Mouse (Mus musculus): ENCODE results near the gene Dus3l.
A peak's percentile ranks its signal among the peaks of the same experiment; 100 is the strongest.

Dus3l gene

GRCm38 (mm10) chr17:56792588-56792987 lies 28.0 kb downstream of the Dus3l start:
- DNase-seq, result no peak

- DNase-seq, result no peak
Measured at GRCm38 (mm10) chr17:56793614-56794319, 29.2 kb downstream of the Dus3l start.

DNA sequence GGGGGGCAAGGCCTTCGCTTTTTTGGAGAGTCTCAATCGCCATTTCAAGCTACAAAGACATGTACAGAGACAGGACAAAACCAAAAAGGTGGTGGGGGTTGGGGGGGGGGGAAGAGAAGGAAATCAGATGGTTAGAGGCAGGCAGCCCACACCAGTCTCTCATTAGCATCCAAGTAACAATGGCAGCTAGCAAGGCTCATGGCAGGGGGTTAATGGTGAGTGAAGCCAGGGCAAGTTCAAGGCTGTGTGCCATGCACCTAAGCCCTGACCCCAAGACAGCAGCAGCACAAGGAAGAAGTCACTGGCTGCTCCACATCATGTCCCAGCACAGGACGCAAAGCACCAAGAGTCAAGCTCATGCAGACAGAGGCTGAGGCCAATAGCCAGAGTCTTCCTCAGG lies 34.7 kb downstream of the Dus3l start:
- no peak for DNase-seq

DNA sequence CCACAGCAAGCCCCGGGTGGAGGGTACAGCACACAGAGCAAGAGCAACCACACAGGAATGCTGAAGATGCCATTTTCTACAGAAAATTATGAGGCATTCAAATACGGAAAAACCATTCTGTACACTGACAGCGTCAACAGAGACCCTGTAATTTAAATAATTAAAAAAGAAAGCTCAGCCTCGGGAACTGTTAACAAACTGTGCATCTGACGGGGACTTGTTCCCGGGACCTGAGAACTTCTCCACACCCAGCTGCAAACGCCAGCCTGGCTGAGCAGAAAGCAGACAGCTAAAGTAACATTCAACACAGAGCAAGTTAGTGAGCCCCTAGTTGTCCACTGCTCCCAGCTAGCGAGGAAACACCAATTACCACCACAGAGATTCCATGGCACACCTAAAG lies 37.5 kb downstream of the Dus3l start:
- DNase-seq, result no peak

- DNase-seq, result no peak
Measured at GRCm38 (mm10) chr17:56804952-56805351, 40.4 kb downstream of the Dus3l start.

DNA sequence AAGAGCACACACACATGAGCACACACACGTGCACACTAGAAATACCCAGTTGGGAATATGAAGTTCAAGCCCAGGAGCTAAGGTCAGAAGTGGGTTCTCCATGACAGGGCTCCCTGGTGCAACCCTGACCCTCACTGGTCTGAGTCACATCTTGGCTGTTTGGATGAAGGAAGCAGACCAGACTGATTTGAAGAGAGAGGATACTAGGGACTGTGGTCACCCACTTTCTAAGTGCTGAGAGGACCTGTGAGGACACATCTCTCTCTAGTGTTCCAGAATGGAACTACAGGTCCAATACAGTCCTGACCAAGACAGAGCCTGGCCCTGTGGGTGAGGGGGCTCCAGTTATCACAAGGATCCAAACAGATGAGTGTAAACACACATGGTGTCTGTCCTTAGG lies 41.2 kb downstream of the Dus3l start:
- DNase-seq, result no peak

- DNase-seq, result peak; percentile 83 to 87
Measured at GRCm38 (mm10) chr17:56808518-56808917, 44.0 kb downstream of the Dus3l start.

DNA sequence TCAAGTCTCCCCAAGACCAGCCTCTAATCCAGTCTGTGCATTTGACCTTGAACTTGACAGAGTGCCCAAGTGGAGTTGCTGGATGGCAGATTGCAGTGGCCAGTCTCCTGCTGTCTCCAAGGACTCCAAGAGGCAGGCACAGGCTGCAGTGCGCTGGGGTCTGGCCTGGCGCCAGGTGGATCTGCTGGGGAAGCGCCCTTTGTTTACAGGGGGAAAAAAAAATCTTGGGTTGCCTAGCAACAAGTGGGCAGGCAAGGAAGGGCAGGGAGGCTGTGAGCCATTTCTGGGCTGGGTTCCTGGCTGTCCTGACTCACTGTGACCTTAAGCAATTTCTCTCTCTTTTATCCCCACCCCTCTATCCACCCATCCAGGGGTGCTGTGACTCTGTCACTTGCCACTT lies 45.7 kb downstream of the Dus3l start:
- peak; percentile 60 to 79 for DNase-seq

GRCm38 (mm10) chr17:56814316-56815056 lies 49.9 kb downstream of the Dus3l start:
- DNase-seq, result peak; percentile 22 to 56

DNA sequence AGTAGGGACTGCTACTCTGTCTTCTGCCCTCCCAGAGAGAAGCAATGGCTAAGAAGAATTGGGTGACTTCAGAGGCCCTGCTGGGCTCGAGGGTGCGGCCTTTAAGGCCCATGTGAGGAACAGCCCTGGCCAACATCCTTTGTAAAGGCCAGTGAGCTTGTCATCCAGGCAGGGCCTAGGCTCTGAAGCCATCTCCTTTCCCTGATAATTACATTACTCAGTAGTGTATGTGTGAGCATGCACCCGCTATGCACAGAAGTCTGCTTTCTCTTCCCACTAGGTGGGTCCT lies 50.4 kb downstream of the Dus3l start:
- DNase-seq, result no peak

- no peak for DNase-seq
Measured at GRCm38 (mm10) chr17:56818067-56818636, 53.6 kb downstream of the Dus3l start.

DNA sequence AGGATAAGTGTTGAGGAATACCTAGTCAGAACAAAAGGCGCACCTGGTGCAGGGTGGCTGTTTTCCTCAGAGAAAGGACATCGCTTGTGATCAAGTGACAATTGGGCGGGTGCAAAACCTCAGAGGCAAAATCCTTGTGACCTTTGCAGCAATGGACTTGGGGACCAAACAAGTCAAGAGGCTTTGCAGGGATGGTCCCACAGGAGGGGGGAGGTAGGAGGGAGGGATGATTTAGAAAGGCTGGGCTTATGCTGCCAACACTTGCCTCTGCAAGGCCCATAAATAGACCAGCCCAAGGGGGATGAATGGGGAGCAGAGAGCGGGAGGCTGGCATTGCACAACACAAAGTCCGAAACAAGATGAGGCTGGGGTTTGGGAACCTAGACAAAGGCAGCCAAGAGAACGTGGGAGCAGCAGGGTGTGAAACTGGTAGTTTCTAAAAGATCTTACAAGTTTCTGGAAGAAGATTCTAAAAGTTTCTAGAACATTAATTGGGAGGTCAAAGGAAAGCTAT lies 54.5 kb downstream of the Dus3l start:
- no peak for DNase-seq

Data from cerebellum, postnatal 25 days (tissue).